Mouse (Mus musculus) lung, adult 2 months (tissue): Measurements from ENCODE around the gene B9d1.

ENCODE experiments used
- CTCF ChIP-seq: fragments of 200-500 bp; IDR thresholded peaks from 2 replicates; pipeline ENCODE4 v1.5.1; 2011; ENCODE audit warnings: mild to moderate bottlenecking, low read length, control low read depth; ENCODE audit not compliant: insufficient read depth
- POLR2A ChIP-seq: fragments of 200-500 bp; IDR thresholded peaks from 2 replicates; pipeline ENCODE4 v1.6.1; 2011; ENCODE audit warnings: low read depth, mild to moderate bottlenecking, control low read depth, low read length, borderline replicate concordance; ENCODE audit errors: extremely low read depth

DNA sequence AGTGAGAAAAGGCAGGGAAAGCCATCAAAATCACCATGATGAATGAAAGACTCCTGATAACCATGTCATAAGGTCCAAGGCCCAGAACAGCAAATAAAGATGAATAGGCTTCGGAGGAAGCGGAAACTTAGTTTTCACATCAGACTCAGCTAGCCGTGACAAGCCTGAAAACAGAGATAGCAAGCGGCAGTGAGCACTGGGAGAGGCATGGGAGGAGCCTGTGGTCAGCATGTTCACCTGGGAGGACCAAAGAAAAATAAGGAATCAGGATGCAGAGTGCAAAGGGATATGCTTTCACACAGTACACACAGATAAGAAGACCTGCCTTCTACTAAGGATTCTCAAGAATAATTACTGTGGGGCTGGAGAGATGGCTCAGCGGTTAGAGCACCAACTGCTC is 54.6 kb downstream of the B9d1 start:
- no peak for TF ChIP-seq CTCF
- TF ChIP-seq POLR2A: no peak
